Mouse (Mus musculus) kidney, postnatal 25 days (tissue): ENCODE measurements around the gene Ppp4c.
A peak's percentile ranks its signal among the peaks of the same experiment; 100 is the strongest.
"Not testable (repeated sequence)": the region's sequence is repeated elsewhere in the genome, so short reads cannot be mapped to it uniquely, and the experiment has no call there.

ENCODE experiments used
- DNase-seq, 2 experiments: peaks; one replicate each; pipeline ENCODE4 v3.0.0; 2021; ENCODE audit warnings: mixed read lengths in 2 of 2

Ppp4c gene

DNA sequence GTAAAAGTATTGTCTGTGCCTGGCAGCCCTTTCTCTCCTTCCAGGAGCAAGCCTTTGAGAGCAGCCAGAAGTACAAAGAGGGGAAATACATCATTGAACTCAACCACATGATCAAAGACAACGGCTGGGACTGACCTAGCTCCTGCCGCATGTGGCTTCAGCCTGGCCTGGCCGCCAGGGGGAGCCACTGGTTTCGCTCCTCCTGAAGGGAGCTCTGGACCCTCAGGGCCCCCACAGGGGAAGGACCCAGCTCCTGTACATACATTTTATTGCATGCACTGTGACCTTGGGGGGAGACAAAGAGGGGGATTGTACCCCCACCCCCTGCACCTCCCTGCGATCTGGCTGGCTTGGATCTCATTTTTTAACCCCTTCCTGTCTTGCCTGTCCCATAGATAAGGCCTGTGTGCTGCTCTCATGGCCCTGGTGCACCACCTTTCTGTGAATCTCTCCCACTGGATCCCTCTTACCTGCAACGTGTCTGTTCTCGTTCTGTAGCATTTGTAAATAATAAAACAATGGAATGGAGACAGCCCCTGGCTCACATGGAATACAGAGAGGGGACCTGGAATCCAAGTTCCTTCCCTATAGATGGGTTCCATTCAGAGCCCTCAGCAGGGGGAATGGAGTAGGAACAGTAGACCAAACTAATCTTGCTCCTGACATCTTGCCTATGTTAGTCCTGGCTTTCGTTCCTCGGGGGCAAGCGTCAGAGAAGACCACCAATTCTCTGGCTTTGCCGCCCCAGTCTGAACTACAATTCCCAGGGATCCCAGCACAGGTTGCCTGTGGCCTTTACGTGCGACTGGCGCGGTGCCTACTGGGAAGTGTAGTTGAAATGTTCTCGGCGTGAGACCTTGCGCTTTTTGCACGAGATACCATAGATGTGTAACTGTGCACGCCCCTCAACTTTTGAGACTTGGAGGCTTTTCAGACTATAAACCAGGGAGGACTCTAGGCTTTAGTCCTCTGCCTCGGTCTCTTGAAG, 12.0 kb downstream of the Ppp4c start:
- peak; percentile 92 to 93 for DNase-seq

DNA sequence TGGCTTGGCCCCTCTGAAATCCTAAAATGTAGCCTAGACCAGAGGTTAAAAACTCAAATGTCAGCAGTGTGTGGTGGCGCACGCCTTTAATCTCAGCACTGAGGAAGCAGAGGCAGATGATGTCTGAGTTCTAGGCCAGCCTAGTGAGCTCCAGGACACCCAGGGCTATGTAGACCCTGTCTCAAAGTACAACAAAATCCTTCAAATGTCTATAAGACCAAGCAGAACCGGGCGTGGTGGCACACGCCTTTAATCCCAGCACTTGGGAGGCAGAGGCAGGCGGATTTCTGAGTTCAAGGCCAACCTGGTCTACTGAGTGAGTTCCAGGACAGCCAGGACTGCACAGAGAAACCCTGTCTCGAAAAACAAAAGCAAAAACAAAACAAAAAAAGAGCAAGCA, 13.2 kb downstream of the Ppp4c start:
- DNase-seq: not testable (repeated sequence)

GRCm38 (mm10) chr7:126778147-126778546, 14.1 kb downstream of the Ppp4c start:
- no peak for DNase-seq

GRCm38 (mm10) chr7:126777476-126777875, 14.8 kb downstream of the Ppp4c start:
- peak in 1 of 2 experiments; percentile 22 for DNase-seq

DNA sequence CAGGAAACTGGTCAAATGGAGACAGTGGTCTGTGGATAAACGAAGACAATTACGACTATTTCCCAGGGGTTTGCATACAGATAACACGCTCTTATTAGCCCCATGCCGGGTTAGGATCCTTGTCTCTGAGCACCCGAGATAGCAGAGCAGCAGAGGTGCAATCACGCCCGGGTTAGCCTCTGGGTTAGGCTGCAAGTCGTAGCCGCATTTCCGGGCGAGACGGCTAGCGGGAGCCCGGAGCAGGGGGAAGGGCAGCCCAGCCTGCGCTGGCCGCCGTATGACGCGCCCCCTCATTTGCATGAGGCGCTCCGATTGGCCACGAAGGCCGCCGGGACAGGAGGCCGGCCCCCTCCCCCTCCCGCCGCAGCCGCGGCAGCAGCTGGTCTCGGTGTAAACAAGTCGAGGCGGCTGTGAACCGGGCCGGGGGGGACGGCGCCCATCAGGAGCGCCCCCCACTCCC, 15.7 kb downstream of the Ppp4c start, which contains the start of gene Ypel3:
Gene Ypel3, plus strand, starts transcription at position 358 of the 460 bp plus-strand sequence.
- DNase-seq: peak; percentile 96 to 99

GRCm38 (mm10) chr7:126775978-126776234, 16.4 kb downstream of the Ppp4c start:
- DNase-seq: no peak

- peak in 1 of 2 experiments; percentile 22 for DNase-seq
Measured at GRCm38 (mm10) chr7:126775185-126775977, 16.9 kb downstream of the Ppp4c start.

DNA sequence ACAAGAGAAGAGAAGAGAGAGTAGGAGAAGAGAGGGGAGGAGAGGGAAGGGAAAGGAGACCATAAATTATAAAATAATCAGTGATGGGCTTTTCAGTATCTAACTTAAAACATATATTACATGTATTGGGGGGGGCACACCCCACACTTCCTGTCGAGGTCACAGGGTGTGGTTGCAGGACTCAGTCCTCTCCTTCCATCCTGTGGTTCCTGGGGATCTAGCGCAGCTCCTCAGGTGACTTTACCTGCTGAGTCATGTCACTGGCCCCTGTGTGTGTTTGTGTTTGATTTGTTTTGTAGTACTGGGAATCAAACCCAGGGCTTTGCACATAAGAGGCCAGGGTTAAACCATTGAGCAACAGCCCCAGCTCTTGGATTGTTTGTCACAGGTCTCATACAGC, 17.8 kb downstream of the Ppp4c start:
- DNase-seq: no peak

DNA sequence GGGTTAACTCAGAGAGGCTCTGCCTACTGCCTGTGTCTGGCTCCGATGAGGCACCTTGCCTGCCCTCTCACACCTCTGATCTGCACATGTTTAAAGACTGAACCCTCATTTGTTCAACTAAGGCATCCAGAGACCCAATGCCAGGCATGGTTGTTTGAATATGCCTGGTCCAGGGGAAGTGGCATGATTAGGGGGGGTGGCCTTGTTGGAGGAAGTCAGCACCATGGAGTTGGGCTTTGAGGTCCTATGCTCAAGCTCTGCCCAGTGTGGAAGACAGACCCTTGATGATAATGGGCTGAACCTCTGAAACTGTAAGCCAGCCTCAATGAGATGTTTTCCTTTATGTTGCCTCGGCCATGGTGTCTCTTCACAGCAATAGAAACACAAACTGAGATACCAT, 18.9 kb downstream of the Ppp4c start:
- no peak for DNase-seq

GRCm38 (mm10) chr7:126770784-126771183, 21.5 kb downstream of the Ppp4c start:
- DNase-seq: no peak

DNA sequence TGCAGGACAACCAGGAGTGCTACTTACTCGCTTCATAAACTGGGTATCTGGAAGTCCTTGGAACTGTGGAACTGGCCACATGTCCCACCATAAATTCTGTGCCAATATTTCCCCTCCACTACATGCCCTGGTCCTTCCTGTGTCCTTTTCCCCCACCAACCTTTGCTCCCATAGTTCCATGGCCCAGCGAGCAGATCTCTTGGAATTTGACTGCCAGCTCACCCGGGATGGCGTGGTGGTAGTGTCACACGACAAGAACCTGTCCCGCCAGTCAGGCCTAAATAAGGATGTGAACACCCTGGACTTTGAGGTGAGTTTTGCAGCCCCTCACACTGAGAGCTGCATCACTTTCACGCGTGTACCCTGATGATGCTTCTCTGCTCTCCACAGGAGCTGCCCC, 25.3 kb downstream of the Ppp4c start:
- DNase-seq: peak; percentile 43 to 66

- DNase-seq: peak; percentile 77 to 88
Measured at GRCm38 (mm10) chr7:126766201-126766600, 26.1 kb downstream of the Ppp4c start, which contains the start of gene Gdpd3. TSS of gene Gdpd3 (plus strand) at chr7:126766334.

- no peak for DNase-seq
Measured at GRCm38 (mm10) chr7:126765540-126765939, 26.8 kb downstream of the Ppp4c start.

- DNase-seq: no peak
Measured at GRCm38 (mm10) chr7:126762471-126763008, 29.8 kb downstream of the Ppp4c start.

- no peak for DNase-seq
Measured at GRCm38 (mm10) chr7:126761529-126762067, 30.7 kb downstream of the Ppp4c start.

- DNase-seq: no peak
Measured at GRCm38 (mm10) chr7:126760956-126761355, 31.3 kb downstream of the Ppp4c start.

DNA sequence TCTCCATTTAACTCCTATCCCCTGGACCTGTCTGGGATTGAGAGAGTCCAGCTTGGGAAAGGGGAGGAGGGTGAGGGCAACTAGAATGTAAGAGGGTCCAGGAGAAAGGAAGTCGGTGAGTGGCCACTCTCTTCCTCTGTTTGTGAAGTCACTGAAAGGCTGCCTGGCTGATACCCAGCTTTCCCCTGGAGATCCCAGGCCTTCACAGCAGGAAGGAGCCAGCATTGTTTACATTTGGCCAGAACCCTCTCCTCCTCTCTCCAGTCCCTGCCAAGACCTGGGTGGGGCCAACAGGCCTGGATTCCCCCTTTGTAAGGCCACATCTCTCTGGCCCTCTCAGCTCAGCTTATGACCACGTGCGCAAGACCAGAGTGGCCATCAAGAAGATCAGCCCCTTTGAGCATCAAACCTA, 31.9 kb downstream of the Ppp4c start:
- DNase-seq: peak; percentile 76 to 86

DNA sequence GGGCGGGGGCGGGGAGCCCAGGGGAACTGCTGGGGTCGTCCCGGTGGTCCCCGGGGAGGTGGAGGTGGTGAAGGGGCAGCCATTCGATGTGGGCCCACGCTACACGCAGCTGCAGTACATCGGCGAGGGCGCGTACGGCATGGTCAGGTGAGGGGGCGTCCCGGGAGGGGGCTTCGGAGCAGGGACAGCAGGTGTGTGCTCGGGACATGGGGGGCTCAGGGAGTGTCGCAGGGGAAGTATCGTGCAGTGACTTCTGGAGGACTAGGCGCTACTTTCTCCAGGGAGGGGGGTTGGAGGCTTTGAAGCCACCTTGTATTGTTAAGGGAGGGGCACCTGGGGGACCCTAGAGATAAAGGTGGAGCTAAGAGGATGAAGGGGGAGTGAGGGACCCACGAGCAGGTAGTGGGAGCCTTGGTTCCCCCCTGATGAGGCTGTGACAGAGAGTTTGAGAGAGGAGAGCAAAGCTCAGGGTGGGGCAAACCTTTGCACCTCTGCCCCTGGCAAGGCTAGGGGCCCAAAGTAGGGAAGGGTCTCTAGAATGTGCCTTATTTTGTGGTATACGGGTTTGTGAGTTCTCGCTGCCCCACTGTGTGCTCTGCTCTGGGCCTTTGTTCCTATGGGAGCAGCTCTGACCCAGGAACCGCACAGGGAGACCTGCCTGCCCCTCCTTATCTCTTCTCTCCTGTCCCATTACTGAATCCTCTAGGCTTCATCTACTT, 32.5 kb downstream of the Ppp4c start:
- no peak for DNase-seq

- DNase-seq: peak; percentile 93 to 95
Measured at GRCm38 (mm10) chr7:126759050-126759671, 33.1 kb downstream of the Ppp4c start, which contains the start of gene Mapk3. TSS of gene Mapk3 (plus strand) at chr7:126759601.

- no peak for DNase-seq
Measured at GRCm38 (mm10) chr7:126758539-126758938, 33.8 kb downstream of the Ppp4c start.

DNA sequence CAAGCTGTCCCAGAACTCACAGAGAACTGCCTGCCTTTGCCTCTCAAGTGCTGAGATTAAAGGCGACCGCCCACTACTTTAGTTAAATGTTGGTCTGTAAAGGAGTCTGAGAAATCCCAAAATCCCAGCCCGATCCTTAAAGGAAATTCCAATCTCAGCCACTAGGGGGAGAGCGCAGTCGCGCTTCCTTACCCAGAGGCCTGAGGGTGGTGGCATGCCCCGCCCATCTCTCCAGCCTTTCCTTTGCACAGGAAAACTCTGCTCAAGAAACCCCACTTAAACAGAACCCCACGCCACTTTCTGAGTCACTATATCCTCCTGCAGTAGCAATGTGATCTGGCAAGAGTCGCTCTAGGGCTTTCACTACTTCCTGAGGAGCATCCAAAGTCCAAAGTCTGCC, 37.4 kb downstream of the Ppp4c start:
- DNase-seq: peak; percentile 88 to 89
